Mouse (Mus musculus) B cell, adult 2 months (primary cell): ENCODE measurements around the gene Plcb1.
"Not testable (repeated sequence)": the region's sequence is repeated elsewhere in the genome, so short reads cannot be mapped to it uniquely, and the experiment has no call there.

Source experiments
- DNase-seq, 2 experiments: peaks; one replicate each; pipeline ENCODE4 v3.0.0; 2022

Gene Plcb1

GRCm38 (mm10) chr2:134977641-134978040 lies 191.8 kb downstream of the Plcb1 start:
- DNase-seq: no peak

DNA sequence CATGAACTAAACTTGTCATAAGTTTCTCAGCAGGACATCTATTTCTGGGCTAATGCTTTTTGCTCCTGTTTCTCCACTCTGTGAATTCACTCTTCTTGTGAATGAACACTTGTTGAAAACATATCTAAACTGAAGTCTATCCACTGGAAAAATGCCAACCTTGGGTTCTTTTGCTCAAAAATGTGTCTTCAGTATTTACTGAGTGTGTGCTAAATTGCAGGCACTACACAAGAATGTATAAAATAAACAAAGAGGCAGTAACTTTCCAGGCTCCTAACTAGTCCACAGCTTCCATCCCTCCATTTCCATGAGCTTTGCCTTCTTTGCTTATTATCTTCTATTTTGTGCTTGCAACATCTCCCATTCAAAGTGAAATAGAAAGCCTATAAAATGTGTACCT lies 195.5 kb downstream of the Plcb1 start:
- no peak for DNase-seq

- DNase-seq: no peak
Observed at GRCm38 (mm10) chr2:134984884-134985283, 199.0 kb downstream of the Plcb1 start.

GRCm38 (mm10) chr2:134987978-134988377 lies 202.1 kb downstream of the Plcb1 start:
- DNase-seq: no peak

GRCm38 (mm10) chr2:134989650-134990292 lies 203.9 kb downstream of the Plcb1 start:
- DNase-seq: no peak

DNA sequence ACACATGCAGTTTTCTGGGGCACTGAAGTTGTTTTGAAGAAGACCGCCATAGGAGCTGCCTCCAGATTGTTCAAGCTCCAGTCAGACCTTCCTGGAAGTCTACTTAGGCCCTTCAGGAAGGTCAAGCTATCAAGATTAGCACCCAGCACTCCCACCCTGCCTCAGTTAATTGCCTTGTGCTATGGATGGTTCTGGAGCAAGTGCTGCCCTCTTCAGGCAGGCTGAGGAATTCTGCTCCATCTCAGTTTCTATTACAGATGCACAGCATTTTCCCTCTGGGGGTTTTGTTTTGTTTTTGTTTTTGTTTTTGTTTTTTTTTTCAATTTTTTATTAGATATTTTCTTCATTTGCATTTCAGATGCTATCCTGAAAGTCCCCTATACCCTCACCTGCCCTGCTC lies 221.3 kb downstream of the Plcb1 start:
- DNase-seq: no peak

DNA sequence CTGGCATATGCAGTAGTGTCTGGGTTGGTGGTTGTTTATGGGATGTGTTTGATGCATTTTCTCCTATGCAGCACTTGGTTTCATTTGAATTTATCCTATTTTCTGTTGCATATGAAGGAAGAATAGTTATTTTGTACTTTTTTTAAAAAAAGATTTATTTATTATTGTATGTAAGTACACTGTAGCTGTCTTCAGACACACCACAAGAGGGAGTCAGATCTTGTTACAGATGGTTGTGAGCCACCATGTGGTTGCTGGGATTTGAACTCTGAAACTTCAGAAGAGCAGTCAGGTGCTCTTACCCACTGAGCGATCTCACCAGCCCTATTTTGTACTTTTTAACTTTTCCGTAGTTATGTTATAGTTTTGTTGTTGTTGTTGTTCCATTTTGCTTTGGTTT lies 222.0 kb downstream of the Plcb1 start:
- DNase-seq: not testable (repeated sequence)

DNA sequence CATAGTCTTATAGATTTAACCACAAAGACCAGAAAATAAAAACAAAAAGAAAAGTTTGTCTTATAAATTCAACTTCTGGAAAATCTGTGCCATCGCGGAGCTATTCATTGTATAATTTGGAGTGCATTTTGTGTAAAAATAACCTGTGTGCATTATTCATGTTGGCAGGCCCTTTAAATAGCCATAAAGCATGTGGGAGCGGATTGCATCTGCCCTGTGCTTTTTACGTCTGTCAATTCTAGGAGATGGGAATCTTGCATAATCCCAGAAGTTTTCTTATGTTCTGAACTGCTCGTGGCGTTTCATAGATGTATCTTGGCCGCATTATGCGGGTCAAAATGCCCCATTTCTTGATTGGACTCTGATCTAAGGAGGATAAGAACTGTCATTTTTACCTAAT lies 224.5 kb downstream of the Plcb1 start:
- no peak for DNase-seq

GRCm38 (mm10) chr2:135015501-135015900 lies 229.6 kb downstream of the Plcb1 start:
- no peak for DNase-seq

- no peak for DNase-seq
Observed at GRCm38 (mm10) chr2:135018275-135018674, 232.4 kb downstream of the Plcb1 start.

- no peak for DNase-seq
Observed at GRCm38 (mm10) chr2:135018708-135019107, 232.8 kb downstream of the Plcb1 start.

DNA sequence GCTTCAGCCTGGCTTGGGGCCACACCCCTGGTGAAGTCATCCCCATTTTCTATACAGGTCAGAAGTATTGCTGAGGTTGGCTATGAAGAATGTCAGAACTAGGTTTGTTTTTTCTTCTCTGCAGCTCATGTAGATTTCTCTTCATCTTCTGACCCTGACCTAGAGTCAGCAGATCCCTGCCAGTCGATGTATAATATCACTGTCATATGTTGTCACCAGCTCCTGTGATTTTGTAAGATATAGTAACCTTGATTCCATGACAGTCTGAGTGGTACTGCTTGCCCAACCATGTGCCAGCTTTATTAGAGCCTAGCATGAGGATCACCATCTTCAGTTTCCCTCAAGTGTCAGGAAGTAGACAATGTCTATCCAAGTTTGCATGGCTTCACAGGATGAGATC lies 233.7 kb downstream of the Plcb1 start:
- no peak for DNase-seq

GRCm38 (mm10) chr2:135029288-135029687 lies 243.4 kb downstream of the Plcb1 start:
- no peak for DNase-seq

- no peak for DNase-seq
Observed at GRCm38 (mm10) chr2:135029700-135030099, 243.8 kb downstream of the Plcb1 start.

GRCm38 (mm10) chr2:135035640-135036260 lies 249.9 kb downstream of the Plcb1 start:
- DNase-seq: no peak

DNA sequence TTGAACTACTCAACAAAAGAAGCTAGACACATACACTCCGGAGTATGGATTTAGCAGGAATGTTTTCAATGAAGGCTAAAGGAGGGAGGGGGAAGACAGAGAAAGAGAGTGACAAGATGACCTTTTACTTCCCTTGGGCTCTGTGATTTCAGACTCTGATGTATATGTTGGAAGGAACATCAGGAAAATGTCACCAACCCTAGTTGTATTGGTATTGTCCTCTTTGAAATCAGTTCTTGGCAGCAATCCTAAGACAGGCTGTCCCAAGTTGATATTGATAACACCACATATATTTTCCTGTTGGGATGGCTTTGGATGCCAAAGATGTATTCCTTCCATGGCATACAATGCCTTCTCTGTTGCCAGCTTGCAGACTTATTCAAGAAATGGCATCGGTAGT lies 262.9 kb downstream of the Plcb1 start:
- no peak for DNase-seq

DNA sequence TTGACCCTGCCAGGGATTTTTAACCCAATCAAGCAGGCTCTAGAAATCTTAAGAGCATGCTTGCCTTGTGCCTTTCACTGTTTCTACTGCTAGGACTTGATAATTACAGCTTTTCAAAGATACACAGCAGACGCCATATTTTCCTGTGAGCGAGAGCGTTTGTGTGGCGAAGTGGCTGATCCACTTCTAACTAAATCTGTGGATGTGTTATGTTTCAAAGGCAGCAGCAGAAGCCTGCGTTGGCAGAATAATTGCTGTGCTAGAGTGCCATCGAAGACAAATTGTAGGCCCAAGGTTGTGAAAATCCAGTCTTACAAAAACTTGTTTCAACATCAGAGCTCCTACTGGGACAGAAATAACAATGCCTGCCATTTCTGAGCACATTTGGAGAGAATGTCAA lies 263.4 kb downstream of the Plcb1 start:
- DNase-seq: no peak

- DNase-seq: no peak
Observed at GRCm38 (mm10) chr2:135051540-135052288, 265.8 kb downstream of the Plcb1 start.

DNA sequence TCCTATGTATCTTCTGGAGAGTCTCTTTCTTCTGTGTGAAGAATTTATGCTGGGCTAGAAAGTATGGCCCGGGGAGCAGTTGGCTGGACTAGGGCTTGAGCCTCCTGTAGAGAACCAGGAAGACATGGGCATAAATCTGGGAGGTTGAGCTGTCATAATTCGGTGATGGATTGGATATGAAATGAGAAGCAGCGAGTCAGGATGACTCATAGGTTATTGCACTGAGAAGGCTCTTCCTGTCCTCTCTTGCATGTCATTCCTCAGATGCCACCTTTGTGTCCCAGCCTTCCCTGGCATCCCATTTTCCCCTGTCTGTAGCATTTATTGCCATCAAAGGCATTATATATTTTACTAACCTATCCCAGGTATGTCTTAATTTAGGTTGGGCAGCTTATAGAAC lies 267.5 kb downstream of the Plcb1 start:
- no peak for DNase-seq

DNA sequence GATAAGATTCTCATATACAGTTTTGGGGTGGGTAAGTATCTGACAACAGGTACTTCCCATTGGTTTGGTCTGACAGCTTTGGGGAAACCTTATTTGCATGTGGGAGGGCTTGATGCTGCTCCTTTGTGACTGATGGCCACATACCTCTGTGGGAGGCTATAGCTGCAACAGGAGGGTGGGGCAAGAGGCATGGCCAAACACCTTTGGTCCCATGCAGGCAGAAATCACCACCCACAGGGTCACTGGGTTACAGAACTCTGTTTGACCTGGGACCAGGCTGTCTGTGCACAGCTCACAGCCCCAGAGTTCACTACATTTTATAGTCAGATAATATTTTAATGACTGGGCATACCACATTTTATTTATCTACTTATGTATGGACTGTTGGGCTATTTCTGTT lies 281.6 kb downstream of the Plcb1 start:
- DNase-seq: no peak

DNA sequence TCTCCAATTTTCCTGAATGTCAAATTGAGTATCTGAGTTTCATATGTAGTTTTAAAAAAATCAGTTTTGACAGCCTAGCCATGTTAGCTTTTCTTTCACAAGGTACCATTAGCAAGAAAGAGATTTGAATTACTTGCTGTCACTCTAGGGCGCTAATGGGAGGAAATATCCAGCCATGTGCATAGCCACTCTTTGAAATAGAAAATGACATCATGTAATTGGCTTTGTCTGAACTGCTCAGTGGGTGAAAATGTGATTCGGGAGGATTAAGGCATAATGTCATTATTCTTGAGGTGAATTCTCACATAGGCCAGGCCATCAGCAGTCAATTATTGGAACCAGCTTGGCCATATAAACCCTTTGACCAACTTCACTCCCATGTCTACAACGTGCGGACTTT lies 285.5 kb downstream of the Plcb1 start:
- no peak for DNase-seq

- no peak for DNase-seq
Observed at GRCm38 (mm10) chr2:135072503-135072902, 286.6 kb downstream of the Plcb1 start.

DNA sequence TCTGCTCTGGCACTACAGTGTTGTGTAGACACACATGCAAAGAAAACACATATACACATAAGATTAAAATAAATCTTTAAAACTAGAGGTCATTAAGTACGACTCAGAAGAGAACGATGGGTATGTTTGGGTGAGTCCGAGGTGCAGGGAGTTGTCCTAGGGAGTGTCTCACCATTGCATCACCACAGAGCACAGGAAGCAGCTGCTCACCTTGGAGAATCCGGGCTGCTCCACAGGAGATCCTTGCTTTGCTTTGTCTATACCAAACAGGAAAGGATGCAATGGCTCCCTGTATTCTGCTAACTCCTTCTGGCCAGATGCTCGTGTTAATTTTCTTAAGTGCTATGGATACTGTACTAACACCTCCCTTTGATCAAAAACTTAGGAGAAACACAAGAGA lies 287.1 kb downstream of the Plcb1 start:
- no peak for DNase-seq

DNA sequence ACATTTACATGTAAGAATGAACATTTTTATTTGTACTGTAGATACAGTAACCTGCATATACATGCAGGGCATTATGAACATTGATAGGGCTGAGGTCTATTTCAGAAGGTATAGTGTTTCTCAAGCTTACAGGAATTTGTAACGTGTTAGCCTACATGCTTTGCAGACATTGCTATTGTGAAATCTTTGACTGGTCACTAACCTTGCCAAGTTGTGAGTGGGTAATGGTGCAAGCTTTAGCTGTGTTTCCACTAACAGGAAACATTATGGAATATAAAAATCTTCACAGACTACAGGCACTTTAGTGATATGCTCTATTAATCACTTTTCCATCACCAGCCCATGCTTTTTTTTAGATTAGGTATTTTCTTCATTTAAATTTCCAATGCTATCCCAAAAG lies 289.5 kb downstream of the Plcb1 start:
- DNase-seq: no peak
